Mouse (Mus musculus): Measurements from ENCODE around the gene Scarb1.

The Scarb1 gene

DNA sequence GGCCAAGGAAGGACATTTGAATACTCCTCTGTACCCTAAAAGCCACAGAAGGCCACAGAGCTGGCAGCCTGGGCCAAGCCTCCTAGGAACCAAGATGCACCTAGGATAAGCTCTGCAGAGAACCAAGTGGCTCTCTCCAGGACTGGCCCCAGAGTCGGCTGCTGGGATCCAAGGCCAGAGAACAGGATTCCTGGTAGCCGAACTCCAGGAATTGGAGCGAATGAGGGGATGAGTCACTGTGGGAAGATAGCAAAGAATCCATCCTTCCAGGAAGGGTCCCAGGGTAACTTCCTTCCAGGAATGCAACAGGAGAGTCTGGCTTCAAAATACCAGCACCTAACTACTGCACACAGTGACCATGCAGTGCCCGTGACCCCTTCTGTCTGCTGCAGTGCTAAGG lies 8.6 kb downstream of the Scarb1 start:
- DNase-seq (ENCODE audit: low spot score), result no peak

DNA sequence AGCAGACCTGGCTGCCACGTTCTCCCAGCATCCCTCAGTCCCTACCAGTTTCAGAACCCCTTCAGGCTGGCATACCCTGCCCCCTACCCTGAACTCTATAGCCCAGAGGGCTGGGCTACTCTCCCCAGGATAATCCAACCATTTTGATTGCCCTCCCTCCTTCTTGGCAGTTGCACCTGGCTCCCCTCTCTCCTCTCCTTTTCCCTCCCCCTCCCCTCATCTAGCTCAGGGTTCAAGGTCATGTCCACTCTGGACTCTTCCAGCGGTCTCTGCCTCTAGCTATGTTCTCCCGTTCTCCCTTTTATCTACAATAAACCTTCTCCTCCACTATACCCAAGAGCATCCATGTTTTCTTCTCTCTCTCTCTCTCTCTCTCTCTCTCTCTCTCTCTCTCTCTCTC lies 9.1 kb downstream of the Scarb1 start:
- no peak for DNase-seq (ENCODE audit: low spot score)

DNA sequence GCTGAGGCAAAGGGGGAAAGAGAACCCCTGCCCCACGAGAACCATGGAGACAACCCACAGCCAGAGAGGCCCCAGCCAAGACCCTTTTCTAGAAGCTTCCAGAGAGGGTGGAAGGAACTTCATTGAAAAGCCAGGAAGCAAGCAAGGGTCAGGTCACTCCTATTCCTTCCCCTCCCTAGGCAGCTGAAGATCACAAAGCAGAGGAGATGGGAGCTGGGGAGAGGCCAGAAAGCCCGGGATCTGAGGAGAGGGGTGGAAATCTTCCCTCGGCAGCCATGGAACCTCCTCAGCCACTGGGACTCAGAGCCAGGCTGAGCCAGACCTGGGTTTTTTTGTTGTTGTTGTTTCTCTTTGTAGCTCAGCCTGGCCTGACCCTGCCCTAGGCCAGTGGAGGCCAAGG lies 9.8 kb downstream of the Scarb1 start:
- no peak for DNase-seq (ENCODE audit: low spot score)

DNA sequence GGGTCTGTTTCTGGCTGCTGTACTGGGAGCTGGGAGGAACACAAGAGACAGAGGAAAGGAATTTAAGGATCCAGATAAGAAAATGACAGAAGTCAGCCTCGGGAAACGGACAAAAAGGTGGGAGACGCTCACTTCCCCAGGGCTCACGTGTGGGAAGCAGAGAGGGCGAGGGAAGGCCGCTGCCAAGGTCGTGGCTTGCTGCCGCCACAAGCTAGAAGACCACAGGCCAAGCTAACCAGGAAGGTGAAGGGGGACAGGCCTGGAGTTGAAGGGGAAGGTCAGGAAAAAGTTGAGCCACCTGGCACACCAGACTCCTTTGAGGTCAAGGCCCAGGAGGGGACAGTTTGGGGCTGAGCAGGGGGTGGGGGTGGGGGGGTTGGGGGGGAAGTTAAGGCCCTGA lies 10.2 kb downstream of the Scarb1 start:
- no peak for DNase-seq (ENCODE audit: low spot score)

DNA sequence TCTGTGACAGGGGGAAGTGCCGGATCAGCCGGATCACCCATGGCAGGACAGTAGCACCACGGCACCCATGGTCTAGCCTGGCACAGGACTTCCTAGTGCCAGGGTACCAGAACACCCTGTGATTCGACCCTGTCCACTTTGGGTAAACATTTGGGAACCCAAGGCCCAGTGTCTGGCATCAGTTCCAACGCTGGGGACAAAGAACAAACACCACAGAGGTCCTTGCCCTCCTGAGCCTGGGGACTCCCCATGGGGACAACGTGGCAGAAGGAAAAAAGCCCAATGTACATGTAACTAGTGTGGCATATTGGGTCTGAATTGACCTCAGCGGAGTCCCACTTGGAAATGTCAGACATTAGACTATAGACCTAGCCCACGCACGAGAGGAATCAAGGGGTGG lies 10.7 kb downstream of the Scarb1 start:
- no peak for DNase-seq (ENCODE audit: low spot score)

DNA sequence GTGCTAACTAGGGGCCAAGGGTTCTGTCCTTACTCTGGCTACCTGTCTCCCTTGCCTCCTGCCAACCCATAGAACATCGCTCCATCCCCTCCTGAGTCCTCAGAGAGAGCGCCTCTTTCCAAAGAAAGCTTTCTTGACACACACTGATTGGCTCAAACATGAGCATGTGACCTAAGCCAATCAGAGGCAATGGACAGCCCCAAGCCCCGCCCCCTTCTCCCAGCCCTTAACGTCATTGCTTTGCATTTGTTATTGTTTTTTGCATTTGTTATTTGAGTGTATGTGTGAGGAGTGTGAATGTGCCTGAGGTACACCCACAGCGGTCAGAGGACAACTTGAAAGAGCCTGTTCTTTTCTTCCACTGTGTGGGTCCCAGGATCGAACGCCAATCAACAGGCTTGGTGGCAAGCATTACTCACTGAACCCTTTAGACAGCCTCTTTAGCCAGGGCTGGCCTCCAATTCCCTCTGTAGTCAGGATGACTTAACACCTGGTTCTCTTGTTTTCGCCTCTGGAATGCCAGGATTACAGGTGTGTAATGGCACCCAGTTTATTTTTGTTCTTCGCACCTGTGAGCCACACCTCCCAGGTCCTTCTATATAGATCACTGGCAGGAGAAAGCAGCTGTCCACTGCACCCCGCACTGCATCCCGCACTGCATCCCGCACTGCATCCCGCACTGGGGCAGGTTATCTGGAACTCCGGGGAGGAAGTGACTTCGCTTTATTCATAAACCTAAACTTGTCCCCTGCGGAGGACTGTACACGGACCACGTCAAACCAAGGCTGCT lies 13.1 kb downstream of the Scarb1 start:
- peak; percentile 72 for DNase-seq (ENCODE audit: low spot score)

DNA sequence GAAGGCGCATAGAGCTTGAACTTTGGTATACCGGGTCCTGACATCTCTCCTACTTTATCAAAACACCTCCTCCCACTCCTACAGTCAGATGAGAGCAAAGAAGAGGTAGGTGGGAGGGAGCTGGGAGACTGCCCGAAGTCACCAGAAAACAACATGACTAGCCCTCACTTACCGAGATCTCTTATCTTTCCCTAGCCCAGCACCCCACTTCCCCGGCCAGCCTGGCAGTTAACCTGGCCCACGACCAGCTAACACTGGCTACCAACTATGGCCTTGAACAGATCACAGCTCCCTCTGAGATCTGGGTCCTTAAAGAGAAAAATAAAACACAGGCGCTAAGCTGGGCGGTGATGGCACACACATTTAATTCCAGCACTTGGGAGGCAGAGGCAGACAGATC lies 14.5 kb downstream of the Scarb1 start:
- no peak for DNase-seq (ENCODE audit: low spot score)

DNA sequence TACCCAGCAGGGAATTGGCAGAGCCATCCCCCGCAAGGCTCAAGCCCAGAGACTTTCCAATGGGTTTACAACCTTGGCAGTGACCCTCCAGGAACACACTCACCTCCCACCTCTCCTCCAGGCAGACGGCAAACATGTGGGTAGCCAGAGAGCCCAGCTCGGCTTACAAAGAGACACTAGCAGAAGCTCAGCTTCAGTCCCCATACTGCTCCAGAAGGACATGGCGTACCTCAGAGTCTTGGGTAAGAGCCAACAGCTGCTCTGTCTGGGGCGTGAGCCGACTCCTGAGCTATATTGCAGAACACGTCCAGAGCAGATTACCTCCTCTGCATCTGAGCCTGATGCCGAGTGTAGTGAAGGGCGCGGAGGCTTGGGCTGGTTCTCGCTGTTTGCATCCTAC lies 15.0 kb downstream of the Scarb1 start:
- DNase-seq (ENCODE audit: low spot score), result no peak

DNA sequence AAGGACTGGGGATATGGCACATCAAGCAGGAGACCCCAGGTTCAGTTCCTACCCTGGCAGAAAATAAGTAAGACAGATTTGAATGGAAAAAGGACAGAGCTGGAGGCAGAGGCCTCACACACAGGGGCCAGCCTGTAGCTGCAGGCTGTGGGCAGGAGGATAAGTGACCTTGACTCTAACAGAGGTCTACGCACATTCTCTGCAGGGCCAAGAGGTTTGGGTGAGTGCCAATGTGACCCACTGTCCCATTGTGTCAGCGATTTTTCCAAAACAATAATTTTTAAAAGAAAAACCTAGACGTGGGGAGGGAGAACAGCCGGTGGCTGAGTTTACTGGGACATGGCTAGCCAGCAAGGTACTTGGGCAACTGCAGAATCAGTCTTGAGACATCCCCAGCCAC lies 15.6 kb downstream of the Scarb1 start:
- no peak for DNase-seq (ENCODE audit: low spot score)

DNA sequence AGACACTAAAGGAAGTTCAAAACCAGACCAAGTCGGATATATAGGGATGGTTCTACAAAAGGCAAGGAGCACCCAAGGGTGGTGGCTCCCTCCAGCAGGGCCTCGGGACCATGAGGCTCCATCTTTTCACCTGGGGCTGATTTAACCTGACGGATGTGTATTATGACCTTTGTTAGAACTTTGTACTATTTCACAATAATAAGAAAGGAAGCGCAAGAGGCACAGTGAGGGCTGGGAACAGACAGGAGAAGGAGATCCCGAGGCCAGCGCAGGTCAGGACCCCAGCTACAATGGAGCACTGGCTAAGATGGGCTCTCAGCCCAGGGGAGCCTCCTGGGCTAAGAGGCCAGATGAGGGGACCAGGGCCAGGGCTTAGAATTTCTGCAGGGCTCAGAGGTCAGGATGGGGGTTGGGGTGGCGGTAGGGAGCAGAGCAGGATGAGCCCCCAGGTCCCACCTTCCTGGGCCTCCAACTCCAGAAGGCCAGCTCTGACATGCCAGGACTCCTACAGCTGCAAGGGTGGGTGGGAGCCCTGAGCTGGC lies 16.9 kb downstream of the Scarb1 start:
- no peak for DNase-seq (ENCODE audit: low spot score)

DNA sequence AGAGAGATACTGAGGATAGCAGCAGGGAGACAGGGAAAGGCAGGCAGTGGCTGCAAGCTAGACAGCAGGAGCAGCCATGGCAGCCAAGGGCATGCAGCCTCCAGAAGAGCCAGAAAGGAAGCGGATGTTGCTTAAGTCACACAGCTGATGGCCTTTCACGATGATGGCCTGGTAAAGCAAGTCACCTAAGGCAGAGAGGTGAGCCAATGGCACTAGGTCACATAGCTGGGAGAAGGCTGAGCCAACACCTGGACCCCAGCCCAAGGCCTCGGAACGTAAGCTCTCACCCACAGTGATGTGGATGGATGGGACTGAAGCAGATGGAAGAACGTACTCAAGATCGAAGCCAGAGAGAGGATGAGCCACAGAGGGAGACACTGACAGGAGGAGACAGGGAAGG lies 17.8 kb downstream of the Scarb1 start:
- no peak for DNase-seq (ENCODE audit: low spot score)

DNA sequence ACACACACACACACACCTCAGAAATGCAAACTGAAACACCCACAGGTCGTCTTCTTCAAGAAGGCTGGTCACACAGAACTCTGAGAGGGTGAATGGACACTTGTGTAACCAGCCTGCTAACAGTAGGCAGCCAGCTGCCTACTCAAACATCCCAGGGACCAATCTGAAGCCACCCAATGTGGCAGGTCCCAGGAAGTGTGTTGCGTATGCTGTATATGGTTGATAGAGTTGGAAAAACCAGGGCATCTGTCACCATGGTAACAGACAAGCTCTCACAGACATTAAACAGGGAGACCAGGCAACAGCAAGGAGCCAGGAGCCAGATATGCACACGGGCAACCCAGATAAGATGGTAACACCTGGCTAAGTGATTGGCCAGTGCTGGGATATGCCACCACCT lies 19.1 kb downstream of the Scarb1 start:
- DNase-seq (ENCODE audit: low spot score), result no peak

DNA sequence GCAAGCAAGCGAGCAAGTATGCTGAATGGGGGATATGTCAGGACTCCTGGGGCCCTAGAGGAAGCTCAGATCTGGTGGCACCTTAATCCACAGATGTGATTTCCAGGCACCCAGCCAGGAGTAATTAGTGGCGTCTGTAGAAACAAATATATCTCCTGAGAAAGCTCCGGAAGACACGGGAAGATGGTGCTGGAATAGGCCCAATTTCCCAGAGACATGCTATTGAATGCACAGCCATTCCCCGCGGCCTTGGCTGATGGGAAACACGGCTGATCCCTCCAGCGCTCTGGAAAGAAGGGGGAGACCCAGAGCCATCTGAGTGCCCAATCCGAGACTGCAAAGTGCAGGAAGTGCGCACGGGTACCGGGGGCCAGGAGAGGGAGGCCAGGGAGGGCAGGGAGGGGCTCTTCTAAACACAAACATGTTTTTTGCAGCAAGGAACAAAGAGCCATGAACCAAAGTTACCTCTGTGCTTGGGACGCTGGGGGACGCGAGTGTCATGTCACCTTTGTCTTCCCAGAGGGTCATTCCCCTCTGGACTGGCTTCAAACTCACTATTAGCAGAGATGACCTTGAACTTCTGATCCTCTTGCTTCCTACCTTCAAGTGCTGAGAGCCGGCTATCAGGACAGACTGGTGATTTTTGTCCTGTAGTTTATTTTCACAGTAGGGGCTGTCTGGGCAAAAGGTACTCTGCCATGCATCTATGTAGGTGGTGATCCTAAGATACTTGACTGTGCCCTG lies 21.7 kb downstream of the Scarb1 start:
- no peak for DNase-seq (ENCODE audit: low spot score)

DNA sequence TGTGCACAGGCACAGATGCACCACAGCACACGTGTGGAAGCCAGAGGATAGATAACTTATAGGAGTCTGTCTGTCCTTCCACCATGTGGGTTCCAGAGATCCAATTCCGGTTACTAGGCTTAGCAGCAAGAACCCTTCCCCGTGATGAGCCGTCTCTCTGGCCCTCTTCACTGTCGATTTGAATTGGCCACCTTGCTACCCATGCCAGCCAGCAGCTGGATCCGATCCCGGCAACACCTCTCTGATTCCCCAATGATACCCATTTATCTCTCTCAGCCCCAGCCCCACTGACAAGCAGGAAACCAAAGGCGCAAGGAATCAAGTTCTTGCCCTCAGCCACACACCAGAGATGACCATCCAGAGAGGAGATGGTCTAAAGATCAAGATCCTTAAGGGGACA lies 22.9 kb downstream of the Scarb1 start:
- DNase-seq (ENCODE audit: low spot score), result no peak

DNA sequence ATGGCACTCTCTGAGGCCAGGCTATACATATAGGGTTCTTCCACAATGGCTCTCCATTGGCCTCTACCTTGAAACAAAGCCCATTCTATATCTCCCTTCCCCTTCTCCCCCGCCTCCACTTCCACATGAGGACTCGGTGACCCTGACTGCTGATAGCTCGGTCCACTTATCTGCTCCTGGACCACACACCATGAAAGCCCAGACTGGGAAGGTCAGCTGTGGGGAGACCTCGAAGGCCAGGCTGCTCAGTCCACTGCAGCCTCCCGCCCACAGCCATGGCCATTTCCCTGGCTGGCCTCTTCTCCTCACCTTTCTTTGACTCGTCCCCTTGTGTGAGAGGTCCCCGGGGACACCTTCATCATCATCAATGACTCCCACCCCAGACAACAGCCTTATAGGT lies 23.6 kb downstream of the Scarb1 start:
- no peak for DNase-seq (ENCODE audit: low spot score)

DNA sequence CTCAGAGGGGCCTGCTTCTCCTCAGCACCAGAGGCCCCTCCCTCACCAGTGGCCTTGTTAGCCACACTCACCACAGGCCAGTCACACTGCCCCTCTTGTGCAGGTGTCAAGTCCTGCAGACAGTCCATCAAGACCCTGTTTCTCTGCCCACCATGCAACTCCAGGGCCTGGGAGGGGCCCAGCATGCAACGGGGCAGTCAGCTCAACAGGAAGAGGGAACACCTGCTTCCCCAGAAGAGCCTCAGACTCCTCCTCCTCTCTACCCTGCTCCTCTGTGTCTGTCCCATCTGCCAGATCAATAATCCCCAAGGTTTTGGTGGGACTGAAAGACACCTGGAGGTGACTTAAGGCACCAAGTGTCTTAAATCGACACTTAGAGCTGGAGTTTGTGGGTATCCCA lies 24.1 kb downstream of the Scarb1 start:
- no peak for DNase-seq (ENCODE audit: low spot score)

DNA sequence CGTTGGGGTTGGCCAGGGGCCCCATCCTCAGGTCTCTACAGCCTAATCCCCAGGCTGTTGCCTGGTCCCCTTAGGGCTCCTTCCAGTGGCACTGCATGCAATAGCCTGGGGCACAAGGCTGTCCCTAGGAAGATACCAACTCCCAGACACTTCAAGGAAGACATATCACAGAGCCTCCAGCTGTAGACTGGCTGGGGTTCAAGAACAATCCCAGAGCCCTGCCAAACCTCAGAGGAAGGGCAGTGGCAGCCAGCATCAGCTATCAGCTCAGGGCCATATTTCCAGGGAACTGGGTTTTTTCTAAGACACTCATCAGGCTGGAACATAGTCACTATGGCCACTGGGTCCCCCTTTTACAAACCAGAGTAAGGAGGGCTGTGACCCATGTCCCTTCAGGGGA lies 25.8 kb downstream of the Scarb1 start:
- DNase-seq (ENCODE audit: low spot score), result no peak

DNA sequence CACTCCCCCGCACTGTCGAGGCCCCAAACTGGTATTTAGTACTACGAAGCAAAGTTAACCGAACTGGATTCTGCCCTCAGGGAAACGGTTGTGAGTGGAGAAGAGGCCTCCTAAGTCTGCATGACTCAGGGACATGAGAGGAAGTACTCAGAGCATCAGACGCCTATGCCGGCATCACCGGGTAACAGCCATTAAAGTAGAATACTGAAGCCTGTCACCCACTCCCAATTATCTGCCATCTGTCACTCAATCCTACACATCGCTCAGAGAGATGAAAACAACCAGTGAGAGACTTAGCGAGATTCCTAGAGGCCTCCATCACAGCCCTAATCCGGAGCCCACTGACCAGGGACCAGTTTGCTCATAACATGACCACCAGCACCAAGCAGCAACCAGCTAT lies 26.9 kb downstream of the Scarb1 start:
- DNase-seq (ENCODE audit: low spot score), result no peak

DNA sequence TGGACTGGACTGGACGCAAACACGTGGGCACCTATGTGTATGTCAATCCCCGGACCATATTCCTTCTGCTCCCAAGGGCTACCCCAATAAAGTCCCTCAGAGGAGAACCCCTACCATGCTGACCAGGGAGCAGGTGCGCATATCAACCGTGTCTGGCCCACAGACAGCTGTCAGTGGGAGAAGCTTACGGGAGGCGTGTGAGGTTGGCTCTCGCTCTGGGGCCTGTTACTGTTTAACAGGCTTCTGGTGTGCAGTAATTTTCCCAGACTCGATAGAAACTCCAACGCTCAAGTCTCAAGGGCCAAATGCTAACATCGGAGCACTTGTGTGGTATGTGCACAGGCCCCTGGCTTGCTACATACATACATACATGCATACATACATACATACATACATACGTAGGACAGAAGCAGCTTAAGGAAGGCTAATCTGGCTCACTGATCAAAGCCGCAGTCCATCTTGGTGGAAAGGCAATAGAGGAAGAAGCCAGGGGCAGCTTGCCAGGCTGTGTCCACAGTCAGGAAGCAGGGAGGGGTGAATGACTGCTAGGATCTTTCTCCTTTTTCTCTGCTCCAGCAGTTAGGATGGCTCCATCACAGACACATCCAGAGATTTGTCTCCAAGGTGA lies 27.8 kb downstream of the Scarb1 start:
- DNase-seq (ENCODE audit: low spot score), result no peak

DNA sequence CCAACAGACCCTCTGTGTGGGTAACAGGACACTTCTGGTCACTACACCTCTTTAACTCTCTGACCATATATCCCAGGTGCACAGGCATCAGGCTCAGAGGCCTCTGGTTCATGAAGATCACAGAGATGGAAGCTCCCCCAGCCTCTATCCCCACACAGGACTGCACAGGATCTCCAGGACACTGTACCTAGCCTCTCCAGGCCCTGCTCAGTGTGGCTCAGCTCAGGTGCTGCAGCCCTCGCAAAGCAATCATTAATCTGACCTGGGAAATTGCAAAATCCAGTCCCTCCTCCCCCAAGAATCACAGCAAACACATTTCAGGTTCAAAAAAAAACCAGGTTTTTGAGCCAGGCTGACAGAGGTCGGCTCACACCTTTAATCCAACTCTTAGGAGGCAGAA lies 29.9 kb downstream of the Scarb1 start:
- no peak for DNase-seq (ENCODE audit: low spot score)

DNA sequence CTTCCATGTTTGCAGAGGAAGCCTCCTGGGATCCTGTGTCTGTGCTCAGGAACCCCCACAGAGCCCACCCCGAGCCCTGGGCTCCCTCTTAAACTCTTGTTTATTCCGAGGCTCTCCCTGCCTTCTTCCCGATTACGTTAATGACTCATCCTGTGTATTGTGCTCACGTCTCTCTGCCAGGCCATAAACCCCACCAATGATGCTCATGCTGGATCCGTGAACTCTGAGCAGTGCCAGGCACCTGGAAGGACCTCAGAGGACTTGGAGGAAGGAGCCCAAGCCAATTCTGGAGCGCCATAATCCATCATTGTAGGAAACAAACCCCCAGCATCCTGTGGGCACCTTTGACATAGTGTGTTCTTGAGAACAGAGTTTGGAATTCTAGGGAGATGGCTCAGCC lies 31.7 kb downstream of the Scarb1 start:
- no peak for DNase-seq (ENCODE audit: low spot score)

DNA sequence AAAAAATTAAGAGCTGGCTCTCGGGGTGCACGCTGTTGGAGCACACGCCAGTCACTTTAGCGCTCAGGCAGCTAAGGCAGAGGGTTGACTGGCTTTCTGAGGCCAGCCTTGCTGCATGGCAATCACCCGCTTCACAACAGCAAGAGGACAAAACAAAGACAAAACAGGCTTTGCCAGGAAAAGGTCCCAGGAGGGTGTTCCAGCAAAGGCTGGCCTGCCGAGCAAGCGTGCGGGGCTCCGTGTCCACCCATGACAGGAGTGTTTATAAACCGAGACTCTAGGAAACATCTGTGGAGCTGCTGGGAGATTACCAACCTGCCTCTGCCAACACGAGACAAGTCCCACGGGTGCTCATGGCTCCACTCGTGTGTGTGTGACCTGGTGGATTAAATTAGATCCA lies 34.1 kb downstream of the Scarb1 start:
- DNase-seq (ENCODE audit: low spot score), result no peak

DNA sequence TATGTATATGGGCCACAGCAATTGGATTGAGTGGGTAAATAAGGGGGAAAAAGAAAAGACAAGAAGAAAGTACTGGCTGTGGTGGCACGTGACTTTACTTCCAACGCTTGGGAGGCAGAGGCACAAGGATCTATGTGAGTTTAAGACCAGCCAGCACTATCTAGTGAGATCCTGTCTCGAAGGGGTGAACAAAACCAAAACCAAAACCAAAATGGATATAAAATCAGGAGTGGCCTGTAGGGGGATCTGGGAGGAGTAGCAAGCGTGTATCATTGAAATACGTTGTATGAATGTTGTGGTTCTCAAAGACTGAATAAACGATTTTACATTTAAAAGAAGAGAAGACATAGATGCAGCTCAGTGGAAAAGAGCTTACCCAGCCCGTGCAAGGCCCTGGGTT lies 34.5 kb downstream of the Scarb1 start:
- DNase-seq (ENCODE audit: low spot score), result no peak

Data from retina, embryonic 14.5 days (tissue).